Mouse (Mus musculus) layer of hippocampus, adult 2 months (tissue): ENCODE results near the gene Tmem59l. TPM values are rescaled to one million over a fixed set of nuclear protein-coding genes. Genes with fewer than 3 reads are reported as not detected.

Experiments
- DNase-seq, 2 experiments: peaks; one replicate each; pipeline ENCODE4 v3.0.0; 2022; ENCODE audit warnings: low spot score in 2 of 2
- H3K27ac ChIP-seq: fragments of 200-600 bp; 2 replicates; pipeline ENCODE4 v1.8.1; 2022
- H3K4me3 ChIP-seq: fragments of 200-600 bp; 2 replicates; pipeline ENCODE4 v1.8.1; 2022; ENCODE audit warnings: mild to moderate bottlenecking
- CTCF ChIP-seq: fragments of 200-600 bp; conservative IDR thresholded peaks from 2 replicates; pipeline ENCODE4 v1.8.1; 2022; ENCODE audit warnings: antibody characterized with exemption, mild to moderate bottlenecking, moderate library complexity
- long read RNA-seq, 2 experiments: library from polyadenylated mRNA; stranded (forward); transcript quantifications; one replicate each; pipeline ENCODE4 v2.0.0; 2021; ENCODE audit warnings: borderline mapping rate in 2 of 2
- total RNA-seq, 2 experiments: library from RNA; stranded (reverse); gene quantifications; 2 replicates each; pipeline ENCODE4 v1.2.3; 2021

Gene Tmem59l
- 100 to 1,000 TPM; 321 to 339 TPM for total RNA-seq
- long read RNA-seq, experiment 1, transcript Tmem59l-201 (8 exons, 1,491 nt): major isoform, 274 of 330 reads
- long read RNA-seq, experiment 1, partial matches to known transcripts: 12 of 330 reads
- long read RNA-seq, experiment 1, other reads (novel, unspliced or antisense): 44 of 330 reads
- long read RNA-seq, experiment 2, transcript Tmem59l-201 (8 exons, 1,491 nt): major isoform, 423 of 492 reads
- long read RNA-seq, experiment 2, partial matches to known transcripts: 15 of 492 reads
- long read RNA-seq, experiment 2, other reads (novel, unspliced or antisense): 54 of 492 reads

DNA sequence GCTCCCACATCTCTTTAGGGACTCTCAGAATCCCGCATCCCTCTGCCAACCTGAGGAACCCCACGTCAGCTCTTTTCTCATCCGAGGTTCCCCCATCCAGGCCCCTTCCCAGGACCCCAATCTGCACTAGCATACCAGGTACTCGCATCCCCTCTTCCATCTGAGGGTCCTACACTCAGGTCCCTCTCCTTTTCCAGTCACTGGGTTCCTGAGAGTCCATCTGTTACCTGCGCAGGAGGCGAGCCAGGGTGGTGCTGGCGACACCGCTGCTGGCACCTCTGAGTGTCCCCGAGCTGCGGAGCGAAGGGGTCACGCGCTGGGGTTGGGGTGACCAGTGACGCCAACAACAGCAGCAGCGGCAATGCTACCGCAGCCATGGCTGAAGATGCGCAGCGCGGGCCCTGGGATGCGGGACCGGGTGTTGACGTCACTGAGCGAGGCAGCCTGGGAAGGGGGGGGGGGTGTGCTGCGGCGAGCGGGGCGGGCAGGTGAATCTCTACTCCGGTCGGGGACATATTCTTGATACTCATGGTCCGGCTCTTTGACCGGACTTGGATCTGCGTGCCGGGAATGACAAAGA lies at the start of gene Tmem59l:
Tmem59l (minus strand) TSS at position 418 of the 580 bp plus-strand sequence.
- H3K27ac ChIP-seq: peak within 1 kb of the TSS; percentile 97
- DNase-seq: peak; percentile 51 to 60
- peak within 1 kb of the TSS; percentile 81 for H3K4me3 ChIP-seq
- TF ChIP-seq CTCF: no peak

DNA sequence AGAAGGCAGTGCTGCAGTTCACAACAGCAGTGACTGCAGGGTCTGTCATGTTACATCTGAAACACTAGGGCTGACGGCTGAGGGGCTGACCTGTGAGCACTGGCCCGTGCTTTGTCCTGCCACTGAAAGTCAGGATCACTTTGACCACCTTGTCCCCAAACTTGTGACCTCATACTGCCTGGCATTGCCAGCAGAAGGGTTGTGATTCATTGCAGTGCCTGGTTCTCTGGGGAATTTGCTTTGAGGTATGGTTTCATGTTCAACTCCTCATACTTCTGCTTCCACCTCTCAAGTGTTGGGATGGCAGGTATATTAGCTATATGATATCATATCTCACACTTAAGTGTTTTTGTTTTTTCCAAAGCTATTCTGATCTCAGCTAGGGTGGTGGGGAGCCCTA lies 48.5 kb upstream of the Tmem59l start:
- no peak overlapping the region for H3K4me3 ChIP-seq
- no peak for TF ChIP-seq CTCF
- no peak overlapping the region for H3K27ac ChIP-seq
- no peak for DNase-seq

DNA sequence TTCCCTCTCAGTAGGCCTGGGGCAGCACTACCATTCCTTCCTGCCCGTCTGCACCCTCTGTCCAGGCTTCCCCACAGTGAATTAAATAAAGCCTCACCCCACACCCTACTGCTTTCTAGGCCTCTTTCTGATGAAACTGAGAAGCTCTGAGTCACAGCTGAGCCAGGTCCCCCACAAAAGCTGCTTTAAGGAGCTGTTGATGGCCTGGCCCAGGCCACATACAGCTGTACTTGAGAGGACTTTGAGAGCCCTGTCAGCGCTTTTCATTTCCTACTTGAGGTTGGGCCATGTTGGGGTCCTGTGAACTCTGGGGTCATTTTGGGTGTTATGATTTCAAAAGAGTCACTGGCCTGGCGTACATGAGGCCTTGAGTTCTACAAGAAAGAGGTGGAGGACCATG lies 48.1 kb upstream of the Tmem59l start:
- no peak overlapping the region for H3K4me3 ChIP-seq
- no peak overlapping the region; the same call in 1 of the 2 replicates for H3K27ac ChIP-seq
- DNase-seq: no peak
- TF ChIP-seq CTCF: no peak

DNA sequence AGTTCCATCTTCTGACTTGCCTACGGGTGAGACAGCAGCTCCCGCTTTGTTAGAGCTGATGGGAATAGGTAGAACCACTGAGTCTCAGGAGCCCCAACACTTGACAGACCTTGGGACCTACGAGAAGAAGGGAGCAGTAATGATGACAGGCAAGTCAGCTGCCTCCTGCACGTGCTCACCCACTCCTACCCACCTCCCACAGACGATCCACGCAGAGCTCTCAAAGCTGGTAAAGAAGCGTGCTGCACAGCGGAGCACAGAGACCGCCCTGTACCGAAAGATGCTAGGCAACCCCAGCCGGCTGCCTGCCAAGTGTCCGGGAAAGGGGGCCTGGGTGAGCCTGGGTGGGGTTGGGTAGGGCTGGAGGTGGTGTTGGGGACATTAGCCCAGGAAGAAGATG lies 47.1 kb upstream of the Tmem59l start:
- peak in 1 of 2 experiments; percentile 38 for DNase-seq
- TF ChIP-seq CTCF: no peak
- H3K4me3 ChIP-seq: no peak overlapping the region
- peak overlapping the region; percentile 49; the same call in 1 of the 2 replicates for H3K27ac ChIP-seq

DNA sequence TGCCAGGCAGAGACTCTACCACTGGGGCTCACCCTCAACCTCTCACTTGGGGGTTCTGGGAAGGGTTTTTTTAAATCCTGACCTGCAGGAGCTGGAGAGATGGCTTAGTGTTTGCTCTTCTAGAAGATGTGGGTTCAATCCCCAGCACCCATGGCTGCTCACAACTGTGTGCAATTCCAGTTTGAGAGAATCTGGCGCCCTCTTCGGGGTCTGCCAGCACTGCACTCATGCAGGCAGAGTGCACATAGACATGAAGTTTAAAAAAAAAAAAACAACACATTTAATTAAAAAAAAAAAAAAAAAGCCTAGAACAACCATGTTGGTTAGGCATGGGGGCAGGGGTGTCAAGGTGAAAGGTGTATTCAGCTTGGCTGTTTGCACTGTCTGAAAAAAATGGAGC lies 43.2 kb upstream of the Tmem59l start:
- H3K27ac ChIP-seq: peak overlapping the region; percentile 46; the same call in 1 of the 2 replicates
- H3K4me3 ChIP-seq: no peak overlapping the region
- peak; percentile 37 for TF ChIP-seq CTCF
- no peak for DNase-seq

DNA sequence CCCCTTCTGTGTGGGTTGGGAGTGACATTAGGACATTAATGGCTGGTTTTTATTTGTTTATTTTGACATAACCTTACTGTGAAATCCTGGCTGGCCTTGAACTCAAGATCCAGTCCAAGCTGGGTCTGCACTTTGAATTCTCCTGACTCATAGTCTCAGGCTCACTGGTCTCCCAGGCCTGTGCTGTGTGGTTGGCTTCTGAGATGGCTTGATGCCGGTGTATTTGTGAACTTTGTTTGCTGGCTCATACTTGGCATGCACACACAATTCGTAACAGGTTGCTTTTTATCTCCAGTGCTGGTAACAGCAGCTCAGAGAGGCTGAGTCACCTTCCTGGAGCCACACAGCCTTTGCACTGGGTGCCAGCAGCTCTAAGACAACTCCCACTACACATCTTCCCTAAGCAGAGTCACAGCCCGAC lies 42.6 kb upstream of the Tmem59l start:
- no peak for DNase-seq
- Histone ChIP-seq H3K27ac (peak overlapping the region; percentile 46), H3K4me3 (no peak overlapping the region)
- no peak for TF ChIP-seq CTCF

DNA sequence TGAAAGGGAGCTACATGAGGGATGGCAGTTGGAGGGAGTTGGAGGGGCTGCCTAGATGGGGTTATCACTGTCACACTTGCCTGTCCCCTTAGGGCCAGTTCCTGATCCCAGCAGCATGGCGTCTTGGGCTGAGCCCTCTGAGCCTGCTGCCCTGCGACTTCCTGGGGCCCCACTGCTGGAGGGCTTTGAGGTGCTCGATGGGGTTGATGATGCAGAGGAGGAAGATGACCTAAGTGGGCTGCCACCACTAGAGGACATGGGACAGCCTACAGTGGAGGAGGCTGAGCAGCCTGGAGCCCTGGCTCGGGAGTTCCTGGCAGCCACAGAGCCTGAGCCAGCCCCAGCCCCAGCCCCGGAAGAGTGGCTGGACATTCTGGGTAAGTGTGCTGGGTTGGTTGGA lies 42.1 kb upstream of the Tmem59l start:
- no peak overlapping the region for H3K4me3 ChIP-seq
- no peak for TF ChIP-seq CTCF
- peak overlapping the region; percentile 43 for H3K27ac ChIP-seq
- no peak for DNase-seq

DNA sequence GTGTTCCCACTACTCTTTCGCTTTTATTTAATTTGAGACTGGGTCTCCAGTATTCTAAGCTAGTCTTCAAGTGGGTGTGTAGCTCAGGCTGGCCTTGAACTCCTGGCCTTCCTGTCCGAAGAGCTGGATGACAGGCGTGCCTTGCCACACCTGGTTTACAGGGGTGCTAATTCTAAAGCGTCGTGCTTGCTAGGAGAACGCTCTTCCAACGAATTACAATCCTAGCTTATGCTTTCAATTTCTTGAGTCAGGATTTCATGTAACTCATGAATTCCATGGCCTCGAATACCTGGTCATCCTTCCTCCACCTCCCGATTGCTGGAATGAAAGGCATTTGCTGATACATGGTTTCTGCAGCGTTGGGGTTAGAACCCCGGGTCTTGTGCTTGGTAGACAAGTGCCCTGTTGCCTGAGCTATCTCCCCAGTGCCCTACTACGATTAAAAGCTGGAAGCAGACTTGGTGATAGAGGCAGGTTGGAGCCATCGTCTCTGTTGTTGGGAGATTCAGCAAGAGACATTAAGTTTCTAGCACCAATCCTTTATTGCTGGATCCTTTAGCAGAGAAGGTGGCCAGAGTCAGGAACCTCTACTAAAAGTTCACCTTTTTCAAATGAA lies 41.1 kb upstream of the Tmem59l start:
- peak overlapping the region; percentile 96 for H3K27ac ChIP-seq
- peak overlapping the region; percentile 96 for H3K4me3 ChIP-seq
- DNase-seq: no peak
- TF ChIP-seq CTCF: no peak

DNA sequence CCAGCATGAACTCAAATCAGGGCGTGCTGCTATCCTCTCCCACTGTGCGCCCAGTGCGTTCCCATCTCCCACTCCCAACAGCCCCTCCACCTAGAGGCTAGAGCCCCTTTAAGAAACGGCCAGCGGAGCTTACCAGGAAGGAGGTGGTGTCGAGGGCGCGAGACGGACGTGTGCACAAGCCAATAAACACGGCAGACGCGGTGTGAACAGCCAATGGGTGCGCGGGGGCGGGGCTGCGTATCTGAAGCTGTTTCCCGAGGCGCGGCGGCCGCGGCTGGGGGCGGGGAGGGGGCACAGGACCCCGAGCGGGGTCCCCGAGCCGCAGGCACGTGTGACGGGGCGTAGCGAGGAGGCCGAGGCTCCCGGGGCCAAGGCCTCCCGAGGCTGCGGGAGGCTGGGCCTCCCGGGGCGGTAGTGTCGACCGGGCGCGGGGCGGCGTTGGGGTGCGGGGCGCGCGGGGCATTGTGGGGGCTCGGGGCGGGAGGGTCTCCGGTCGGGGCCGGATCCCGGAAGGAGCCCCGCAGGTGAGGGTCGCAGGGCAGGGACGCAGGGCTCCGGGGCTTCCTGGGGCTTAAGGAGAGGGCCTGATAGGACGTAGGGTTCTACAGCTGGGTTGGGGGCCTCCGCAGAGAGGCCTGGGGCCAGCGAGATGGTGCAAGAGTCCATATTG lies 40.5 kb upstream of the Tmem59l start, which contains the start of the genes Fkbp8 and Kxd1:
Fkbp8 (plus strand) TSS at position 213 of the 670 bp plus-strand sequence.
Kxd1 (minus strand) TSS at position 445 of the 670 bp plus-strand sequence.
- H3K27ac ChIP-seq: peak within 1 kb of the TSS; percentile 96
- peak within 1 kb of the TSS; percentile 96 for H3K4me3 ChIP-seq
- no peak for TF ChIP-seq CTCF
- DNase-seq: peak; percentile 98 to 99

DNA sequence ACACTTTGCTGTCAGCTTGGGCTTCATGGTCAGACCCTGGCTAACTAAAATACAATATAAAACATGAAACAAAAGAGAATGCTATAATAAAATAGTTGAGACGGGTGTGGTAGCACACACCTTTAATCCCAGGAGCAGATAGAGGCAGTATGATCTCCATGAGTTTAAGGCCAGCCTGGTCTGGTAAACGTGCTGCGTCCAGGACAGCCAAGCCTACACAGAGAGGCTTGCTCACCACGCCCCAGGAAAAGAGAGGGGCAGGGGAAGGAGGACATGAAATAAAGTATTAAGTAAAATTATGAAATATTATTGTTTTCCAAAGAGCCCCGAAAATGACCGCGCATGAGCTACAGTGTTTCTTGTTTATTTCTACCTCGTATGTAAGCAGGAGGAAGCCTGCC lies 40.0 kb upstream of the Tmem59l start:
- DNase-seq: no peak
- TF ChIP-seq CTCF: no peak
- Histone ChIP-seq H3K27ac (peak overlapping the region; percentile 96), H3K4me3 (peak overlapping the region; percentile 96)

DNA sequence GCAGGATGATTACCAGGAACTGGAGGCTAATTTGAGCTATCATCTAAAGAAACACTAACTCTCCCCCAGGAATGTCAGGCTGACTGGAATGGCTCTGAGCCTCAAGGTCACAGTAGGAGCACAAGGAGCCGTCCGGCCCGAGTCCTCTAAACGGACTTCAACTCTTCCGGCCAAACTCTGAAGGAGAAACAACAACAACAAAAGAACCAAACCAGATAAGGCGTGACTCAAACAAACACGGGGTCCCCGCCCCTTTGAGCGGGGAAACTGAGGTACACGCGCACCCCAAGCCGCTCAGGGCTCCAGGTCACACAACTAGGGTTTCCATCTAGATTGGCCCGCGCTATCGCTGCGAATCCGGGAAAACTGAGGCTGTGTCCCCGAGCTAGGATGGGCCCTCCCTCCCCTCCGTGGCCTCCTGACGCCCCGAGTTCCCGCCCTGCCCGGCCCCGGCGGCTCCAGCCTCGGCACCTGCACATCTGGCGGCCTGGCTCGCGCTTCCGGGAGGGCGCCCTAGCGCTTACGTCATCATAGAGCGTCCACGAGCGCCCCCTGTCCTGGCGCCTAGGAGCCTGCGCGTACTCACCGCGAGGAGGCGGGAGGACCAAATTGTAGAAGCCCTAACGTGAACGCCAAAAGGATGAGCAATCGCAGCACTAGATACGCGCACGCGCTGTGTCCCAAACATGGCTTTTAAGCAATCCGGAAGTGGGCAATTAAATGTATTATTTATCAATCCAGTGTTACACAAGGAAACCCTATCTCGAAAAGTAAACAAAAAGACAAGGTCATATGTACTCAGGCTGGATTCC lies 35.6 kb upstream of the Tmem59l start:
- Histone ChIP-seq H3K27ac (peak overlapping the region; percentile 92), H3K4me3 (peak overlapping the region; percentile 81)
- DNase-seq: peak; percentile 96 to 97
- TF ChIP-seq CTCF: peak; percentile 81

DNA sequence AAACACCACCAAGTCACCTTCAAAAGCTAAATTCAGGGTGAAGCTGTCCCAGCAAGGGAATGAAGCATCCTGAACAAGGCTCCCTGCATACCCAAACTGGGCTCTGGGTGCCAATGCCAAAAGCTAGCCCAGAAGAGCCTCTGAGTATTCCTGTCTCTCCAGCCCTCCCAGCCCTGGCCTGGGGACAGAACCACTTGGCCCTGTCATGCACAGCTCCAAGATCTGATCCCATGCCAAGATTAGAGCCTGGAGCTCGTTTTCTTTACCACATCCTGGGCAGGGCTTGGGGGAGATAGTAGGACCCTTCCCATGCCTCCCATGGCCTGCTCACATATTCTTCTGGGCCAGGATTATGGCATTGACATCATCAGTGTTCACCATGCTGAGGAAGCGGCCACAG lies 32.4 kb upstream of the Tmem59l start:
- H3K27ac ChIP-seq: no peak overlapping the region
- no peak overlapping the region for H3K4me3 ChIP-seq
- no peak for TF ChIP-seq CTCF
- no peak for DNase-seq

DNA sequence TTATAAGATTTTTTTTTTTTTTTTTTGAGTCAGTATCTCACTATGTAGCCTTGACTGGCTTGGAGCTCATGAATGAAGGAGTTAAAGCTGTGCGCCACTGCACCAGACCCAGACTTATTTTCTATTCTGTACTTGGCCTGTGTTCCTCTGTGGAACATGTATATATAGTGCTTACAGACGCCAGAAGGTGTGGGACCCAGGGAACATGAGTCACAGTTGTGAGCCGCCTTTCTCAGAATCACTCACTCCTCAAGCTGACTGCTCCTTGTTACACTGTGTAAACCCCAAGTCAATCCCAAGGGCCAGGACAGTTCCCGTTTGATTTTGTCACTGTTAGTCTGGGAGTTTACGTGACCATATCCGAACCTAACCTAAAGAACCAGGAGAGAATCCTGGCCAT lies 31.9 kb upstream of the Tmem59l start:
- DNase-seq: no peak
- Histone ChIP-seq H3K27ac (no peak overlapping the region), H3K4me3 (no peak overlapping the region)
- no peak for TF ChIP-seq CTCF
